Mouse (Mus musculus): ENCODE data around the gene Sema5a.

The Sema5a gene

GRCm38 (mm10) chr15:32306557-32307243, 62.1 kb downstream of the Sema5a start:
- DNase-seq (ENCODE audit: low spot score), result no peak

- no peak for DNase-seq (ENCODE audit: low spot score)
Measured at GRCm38 (mm10) chr15:32310834-32311233, 66.2 kb downstream of the Sema5a start.

GRCm38 (mm10) chr15:32311287-32311686, 66.7 kb downstream of the Sema5a start:
- DNase-seq (ENCODE audit: low spot score), result no peak

GRCm38 (mm10) chr15:32317074-32317473, 72.5 kb downstream of the Sema5a start:
- no peak for DNase-seq (ENCODE audit: low spot score)

- no peak for DNase-seq (ENCODE audit: low spot score)
Measured at GRCm38 (mm10) chr15:32320739-32321138, 76.1 kb downstream of the Sema5a start.

GRCm38 (mm10) chr15:32322455-32323220, 78.0 kb downstream of the Sema5a start:
- no peak for DNase-seq (ENCODE audit: low spot score)

GRCm38 (mm10) chr15:32323224-32323623, 78.6 kb downstream of the Sema5a start:
- DNase-seq (ENCODE audit: low spot score), result no peak

- DNase-seq (ENCODE audit: low spot score), result no peak
Measured at GRCm38 (mm10) chr15:32324105-32324504, 79.5 kb downstream of the Sema5a start.

- no peak for DNase-seq (ENCODE audit: low spot score)
Measured at GRCm38 (mm10) chr15:32328370-32329004, 83.9 kb downstream of the Sema5a start.

GRCm38 (mm10) chr15:32329670-32330330, 85.2 kb downstream of the Sema5a start:
- no peak for DNase-seq (ENCODE audit: low spot score)

GRCm38 (mm10) chr15:32330427-32330826, 85.8 kb downstream of the Sema5a start:
- DNase-seq (ENCODE audit: low spot score), result no peak

GRCm38 (mm10) chr15:32331037-32331436, 86.4 kb downstream of the Sema5a start:
- DNase-seq (ENCODE audit: low spot score), result no peak

GRCm38 (mm10) chr15:32333456-32333855, 88.8 kb downstream of the Sema5a start:
- no peak for DNase-seq (ENCODE audit: low spot score)

GRCm38 (mm10) chr15:32337810-32338209, 93.2 kb downstream of the Sema5a start:
- no peak for DNase-seq (ENCODE audit: low spot score)

GRCm38 (mm10) chr15:32338721-32339290, 94.2 kb downstream of the Sema5a start:
- DNase-seq (ENCODE audit: low spot score), result no peak

- DNase-seq (ENCODE audit: low spot score), result no peak
Measured at GRCm38 (mm10) chr15:32339426-32339825, 94.8 kb downstream of the Sema5a start.

GRCm38 (mm10) chr15:32341423-32341822, 96.8 kb downstream of the Sema5a start:
- no peak for DNase-seq (ENCODE audit: low spot score)

- DNase-seq (ENCODE audit: low spot score), result no peak
Measured at GRCm38 (mm10) chr15:32343544-32343943, 98.9 kb downstream of the Sema5a start.

- no peak for DNase-seq (ENCODE audit: low spot score)
Measured at GRCm38 (mm10) chr15:32347315-32347714, 102.7 kb downstream of the Sema5a start.

- DNase-seq (ENCODE audit: low spot score), result no peak
Measured at GRCm38 (mm10) chr15:32349276-32349675, 104.7 kb downstream of the Sema5a start.

- DNase-seq (ENCODE audit: low spot score), result no peak
Measured at GRCm38 (mm10) chr15:32352995-32353394, 108.4 kb downstream of the Sema5a start.

GRCm38 (mm10) chr15:32353513-32353912, 108.9 kb downstream of the Sema5a start:
- no peak for DNase-seq (ENCODE audit: low spot score)

Measured in ovary, adult 18-20 months (tissue).